Mouse (Mus musculus) neural tube, embryonic 12.5 days (tissue): ENCODE measurements around the gene Gm43302. TPM values are rescaled to one million over a fixed set of nuclear protein-coding genes. Genes with fewer than 3 reads are reported as not detected.
"Not testable (repeated sequence)": the region's sequence is repeated elsewhere in the genome, so short reads cannot be mapped to it uniquely, and the experiment has no call there.

Experiments
- ATAC-seq: fragments of 200-750 bp; cut with Nextera tagmentation; 2 replicates; pipeline ENCODE4 v1.8.0; 2017; ENCODE audit warnings: low read depth, mild to moderate bottlenecking, moderate TSS enrichment, moderate library complexity; ENCODE audit not compliant: low FRiP score
- H3K27ac ChIP-seq: fragments of 300-500 bp; sonication (generic); 2 replicates; pipeline ENCODE4 v1.5.1; 2016
- H3K27me3 ChIP-seq: fragments of 300-500 bp; sonication (generic); replicated peaks from 2 replicates; pipeline ENCODE4 v1.6.1; 2016; ENCODE audit warnings: mild to moderate bottlenecking
- H3K36me3 ChIP-seq: fragments of 300-500 bp; sonication (generic); 2 replicates; pipeline ENCODE4 v1.6.1; 2016; ENCODE audit warnings: mild to moderate bottlenecking
- H3K4me1 ChIP-seq: fragments of 300-500 bp; sonication (generic); 2 replicates; pipeline ENCODE4 v1.6.1; 2016
- H3K4me2 ChIP-seq: fragments of 300-500 bp; sonication (generic); replicated peaks from 2 replicates; pipeline ENCODE4 v1.6.1; 2016; ENCODE audit warnings: mild to moderate bottlenecking
- H3K4me3 ChIP-seq: fragments of 300-500 bp; sonication (generic); 2 replicates; pipeline ENCODE4 v1.5.1; 2016
- H3K9ac ChIP-seq: fragments of 300-500 bp; sonication (generic); 2 replicates; pipeline ENCODE4 v1.6.1; 2016; ENCODE audit warnings: mild to moderate bottlenecking
- H3K9me3 ChIP-seq: fragments of 300-500 bp; sonication (generic); 2 replicates; pipeline ENCODE4 v1.6.1; 2016; ENCODE audit warnings: mild to moderate bottlenecking
- WGBS: fragments of 180-500 bp; shearing (Covaris S2); methylation state at CpG from one replicate; pipeline ENCODE4 v1.1.7; 2016; 5-methylcytosine and 5-hydroxymethylcytosine counted together
- polyA plus RNA-seq: library from polyadenylated mRNA; unstranded; fragments of >200 nt; fragmentation: Nextera tagmentation; extraction: Ambion mirVana; gene quantifications from 2 replicates; pipeline ENCODE4 v1.2.1, GENCODE M21; 2016

Gm43302 gene
- polyA plus RNA-seq = 0.18 and 0.24 TPM in 2 replicates

GRCm38 (mm10) chr5:105293226-105294165 lies at the start of gene Gm43302, which contains the start of gene Gbp6:
Gm43302 (minus strand) TSS chr5:105293695.
Gbp6 (minus strand) TSS chr5:105293698.
- H3K4me2 ChIP-seq, H3K9ac ChIP-seq, H3K4me3 ChIP-seq, H3K27me3 ChIP-seq, H3K36me3 ChIP-seq, ATAC-seq, H3K27ac ChIP-seq, H3K9me3 ChIP-seq, H3K4me1 ChIP-seq: not testable (repeated sequence)
- 61% methylated on average over 3 of the region's 3 CpGs for whole genome bisulfite sequencing

GRCm38 (mm10) chr5:105341281-105341680 lies 47.8 kb upstream of the Gm43302 start:
- Histone ChIP-seq H3K27me3 (no peaks in the 10 kb centered on the region), H3K9ac (no peak overlapping the region), H3K27ac (no peak overlapping the region), H3K4me2 (no peak overlapping the region), H3K9me3 (no peaks in the 10 kb centered on the region), H3K4me3 (no peak overlapping the region), H3K36me3 (no peaks in the 10 kb centered on the region), H3K4me1 (no peaks in the 10 kb centered on the region)
- ATAC-seq = no peak
- WGBS = 66% methylated on average over 2 of the region's 2 CpGs

DNA sequence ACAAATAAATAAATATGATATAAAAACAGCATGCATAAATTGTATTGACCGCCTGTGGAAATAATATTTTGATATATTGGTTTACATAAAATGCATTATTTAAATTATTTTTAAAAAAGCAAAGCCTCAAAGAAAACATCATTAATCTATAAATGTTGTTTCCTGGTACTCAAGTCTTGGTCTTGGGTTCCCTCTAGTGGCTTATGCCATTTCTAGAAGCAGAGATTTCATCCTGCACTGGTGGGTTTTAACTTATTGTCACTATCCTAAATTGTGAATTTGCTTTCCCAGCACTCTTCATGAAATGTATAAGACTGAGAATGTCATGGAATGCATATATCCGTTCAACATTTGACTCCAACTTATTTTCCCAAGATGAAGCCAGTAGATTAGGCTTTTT lies 29.0 kb upstream of the Gm43302 start:
- Histone ChIP-seq H3K4me3 (no peak overlapping the region), H3K27me3 (no peaks in the 10 kb centered on the region), H3K36me3 (no peaks in the 10 kb centered on the region), H3K27ac (no peak overlapping the region), H3K9me3 (no peaks in the 10 kb centered on the region), H3K4me1 (no peaks in the 10 kb centered on the region), H3K4me2 (no peak overlapping the region), H3K9ac (no peak overlapping the region)
- no peak for ATAC-seq
- 76% methylated on average over 2 of the region's 2 CpGs for whole genome bisulfite sequencing

DNA sequence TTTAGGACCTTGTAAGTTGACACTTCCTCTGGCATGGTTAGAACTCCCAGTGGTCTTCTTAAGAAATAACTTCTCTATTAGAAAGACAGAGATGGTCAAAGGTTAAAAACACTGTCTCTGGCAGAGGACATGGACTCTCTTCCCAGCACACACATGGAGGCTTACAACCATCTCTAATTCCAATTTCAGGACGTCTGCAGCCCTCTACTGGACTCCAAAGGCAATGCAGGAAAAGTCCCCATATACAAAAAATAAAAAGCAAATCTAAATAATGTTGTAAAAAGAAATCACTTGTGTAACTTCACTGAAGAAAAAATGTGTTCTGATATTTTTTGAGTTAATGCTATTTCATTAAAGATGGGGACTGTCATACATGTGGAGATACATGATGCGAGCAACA lies 17.4 kb upstream of the Gm43302 start:
- H3K9me3 ChIP-seq = no peaks in the 10 kb centered on the region; the same call in 1 of the 2 replicates
- H3K36me3 ChIP-seq = no peaks in the 10 kb centered on the region
- H3K27me3 ChIP-seq = no peaks in the 10 kb centered on the region
- H3K4me1 ChIP-seq = no peaks in the 10 kb centered on the region
- H3K27ac ChIP-seq = no peak overlapping the region
- ATAC-seq = no peak
- no peak overlapping the region for H3K4me3 ChIP-seq
- WGBS = 81% methylated on average over 2 of the region's 2 CpGs
- H3K9ac ChIP-seq = no peak overlapping the region
- H3K4me2 ChIP-seq = no peak overlapping the region

DNA sequence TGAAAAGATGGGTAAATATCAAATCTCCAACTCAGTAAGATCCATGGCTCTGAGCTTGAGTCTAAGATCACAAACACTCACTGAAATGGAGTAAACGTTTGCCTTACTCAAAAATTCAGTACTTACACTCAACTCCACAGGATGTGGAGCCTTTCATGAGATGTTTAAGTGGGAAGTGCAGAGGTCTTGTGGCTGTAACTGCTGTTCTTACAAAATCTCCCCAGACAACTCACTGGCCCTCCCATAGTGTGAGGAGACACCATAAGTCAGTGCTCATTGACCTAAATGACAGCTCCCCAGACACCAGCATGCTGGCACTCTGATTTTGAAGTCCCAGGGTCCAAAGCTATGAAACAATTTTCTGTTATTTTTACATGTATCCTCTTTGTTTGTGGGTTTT lies 15.7 kb upstream of the Gm43302 start:
- not testable (repeated sequence) for H3K4me2 ChIP-seq, H3K9ac ChIP-seq, H3K9me3 ChIP-seq, H3K36me3 ChIP-seq, H3K4me3 ChIP-seq, H3K27ac ChIP-seq, ATAC-seq, H3K27me3 ChIP-seq, H3K4me1 ChIP-seq
- WGBS = 64% methylated on average over 1 of the region's 1 CpGs

GRCm38 (mm10) chr5:105306946-105307345 lies 13.5 kb upstream of the Gm43302 start:
- H3K9me3 ChIP-seq, H3K36me3 ChIP-seq, H3K4me2 ChIP-seq, H3K9ac ChIP-seq, H3K27me3 ChIP-seq, H3K4me1 ChIP-seq, H3K27ac ChIP-seq, H3K4me3 ChIP-seq, ATAC-seq: not testable (repeated sequence)

GRCm38 (mm10) chr5:105306159-105306581 lies 12.7 kb upstream of the Gm43302 start:
- H3K36me3 ChIP-seq = no peaks in the 10 kb centered on the region
- 92% methylated on average over 1 of the region's 1 CpGs for WGBS
- H3K4me2 ChIP-seq = no peak overlapping the region
- no peak for ATAC-seq
- no peaks in the 10 kb centered on the region; the same call in 1 of the 2 replicates for H3K9me3 ChIP-seq
- no peaks in the 10 kb centered on the region for H3K4me1 ChIP-seq
- H3K27ac ChIP-seq = no peak overlapping the region
- H3K27me3 ChIP-seq = no peaks in the 10 kb centered on the region
- H3K4me3 ChIP-seq = no peak overlapping the region
- no peak overlapping the region for H3K9ac ChIP-seq

- H3K4me2 ChIP-seq, ATAC-seq, H3K4me1 ChIP-seq, H3K9ac ChIP-seq, H3K36me3 ChIP-seq, H3K27me3 ChIP-seq, H3K27ac ChIP-seq, H3K9me3 ChIP-seq, H3K4me3 ChIP-seq: not testable (repeated sequence)
- 92% methylated on average over 4 of the region's 4 CpGs for WGBS
Measured at GRCm38 (mm10) chr5:105305671-105306070, 12.2 kb upstream of the Gm43302 start.

DNA sequence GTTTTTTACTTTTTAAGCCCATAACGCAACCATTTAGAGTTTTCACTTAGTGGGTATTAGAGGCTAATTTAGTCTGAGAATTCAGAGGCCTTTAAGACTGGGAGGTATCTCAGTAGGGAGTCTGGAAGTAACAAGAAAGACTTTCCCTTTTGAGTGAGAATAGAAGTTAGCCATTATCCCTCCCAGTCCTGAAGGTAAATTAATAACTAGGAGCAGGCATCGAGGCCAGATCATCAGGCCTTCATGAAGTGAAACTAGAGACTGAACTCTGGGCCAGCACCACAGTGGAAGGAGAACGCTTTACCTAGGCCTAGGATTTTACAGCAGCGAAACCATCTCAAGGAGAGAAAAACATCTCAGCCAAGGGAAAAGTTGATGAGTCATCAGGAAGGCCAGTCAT lies 8.5 kb upstream of the Gm43302 start:
- no peak overlapping the region for H3K27ac ChIP-seq
- no peak overlapping the region for H3K4me2 ChIP-seq
- no peaks in the 10 kb centered on the region for H3K4me1 ChIP-seq
- no peaks in the 10 kb centered on the region for H3K9me3 ChIP-seq
- no peak overlapping the region for H3K4me3 ChIP-seq
- ATAC-seq = no peak
- no peak overlapping the region for H3K9ac ChIP-seq
- 70% methylated on average over 4 of the region's 4 CpGs for WGBS
- H3K27me3 ChIP-seq = no peaks in the 10 kb centered on the region
- no peaks in the 10 kb centered on the region for H3K36me3 ChIP-seq

DNA sequence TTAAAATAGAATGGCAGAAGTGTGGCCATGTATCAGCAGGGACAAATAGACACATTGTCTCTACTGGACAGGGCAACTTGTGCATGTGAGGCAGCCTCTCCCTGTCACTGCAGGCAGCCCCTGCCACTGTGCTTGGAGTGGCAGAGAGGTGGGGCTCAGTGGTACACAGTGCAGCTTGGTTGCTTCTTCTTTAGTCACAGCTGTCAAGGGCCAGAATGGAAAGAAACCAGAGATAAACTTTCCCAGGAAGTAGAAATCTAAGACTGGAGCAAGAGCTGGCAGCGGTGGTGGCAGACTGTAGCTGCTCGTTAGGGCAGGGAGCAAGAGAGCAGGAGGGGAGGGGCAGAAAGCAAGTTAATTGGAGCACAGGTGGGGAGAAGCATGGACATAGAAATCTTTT lies 8.0 kb upstream of the Gm43302 start:
- Histone ChIP-seq H3K4me3 (no peak overlapping the region), H3K27me3 (no peaks in the 10 kb centered on the region), H3K36me3 (no peaks in the 10 kb centered on the region), H3K27ac (no peak overlapping the region), H3K9ac (no peak overlapping the region), H3K4me1 (no peaks in the 10 kb centered on the region), H3K9me3 (no peaks in the 10 kb centered on the region), H3K4me2 (no peak overlapping the region)
- WGBS = 60% methylated on average over 2 of the region's 2 CpGs
- ATAC-seq = no peak

GRCm38 (mm10) chr5:105295746-105296145 lies 2.3 kb upstream of the Gm43302 start:
- WGBS = 87% methylated on average over 3 of the region's 3 CpGs
- Histone ChIP-seq H3K4me2 (no peak overlapping the region), H3K9ac (no peak overlapping the region), H3K27ac (no peak overlapping the region), H3K9me3 (no peaks in the 10 kb centered on the region), H3K27me3 (no peaks in the 10 kb centered on the region), H3K4me3 (no peak overlapping the region), H3K36me3 (no peaks in the 10 kb centered on the region), H3K4me1 (no peaks in the 10 kb centered on the region)
- ATAC-seq = no peak

DNA sequence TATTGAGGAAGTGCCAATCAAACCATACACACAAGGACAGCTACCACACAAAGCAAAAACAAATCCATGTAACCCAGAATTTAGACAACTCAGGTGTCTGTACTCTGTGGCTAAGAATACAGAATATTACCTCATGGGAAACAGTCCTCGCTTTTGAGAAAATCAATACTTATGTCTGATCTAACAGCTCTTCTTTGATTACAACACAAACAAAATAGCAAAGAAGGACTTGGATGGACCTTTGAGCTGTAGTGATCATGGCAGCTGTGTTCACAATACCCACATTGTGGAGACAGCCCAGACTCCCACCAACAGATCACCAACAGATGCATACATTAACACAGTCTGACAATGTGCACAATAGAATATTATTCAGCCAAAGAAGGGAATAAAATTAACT lies 1.0 kb downstream of the Gm43302 start:
- Histone ChIP-seq H3K9me3 (no peaks in the 10 kb centered on the region), H3K4me3 (no peak overlapping the region), H3K36me3 (no peaks in the 10 kb centered on the region), H3K4me2 (no peak overlapping the region), H3K4me1 (no peaks in the 10 kb centered on the region), H3K27me3 (no peaks in the 10 kb centered on the region), H3K27ac (no peak overlapping the region), H3K9ac (no peak overlapping the region)
- no peak for ATAC-seq
- WGBS = 82% methylated on average over 1 of the region's 1 CpGs

- not testable (repeated sequence) for H3K4me2 ChIP-seq, H3K9me3 ChIP-seq, H3K4me3 ChIP-seq, H3K4me1 ChIP-seq, H3K36me3 ChIP-seq, H3K9ac ChIP-seq, H3K27me3 ChIP-seq, ATAC-seq, H3K27ac ChIP-seq
- WGBS = 90% methylated on average over 3 of the region's 3 CpGs
Measured at GRCm38 (mm10) chr5:105290921-105291320, 2.6 kb downstream of the Gm43302 start.
